Mouse (Mus musculus) C2C12 (cell line): Measurements from ENCODE around the gene Clstn1.

Source experiments
- CEBPB ChIP-seq: IDR thresholded peaks from one replicate; pipeline ENCODE4 v1.6.1; 2011; ENCODE audit warnings: low read depth, mild to moderate bottlenecking, control low read depth, moderate library complexity
- CTCF ChIP-seq: IDR thresholded peaks from one replicate; pipeline ENCODE4 v1.5.1; 2011; ENCODE audit not compliant: control insufficient read depth, insufficient read depth, insufficient read length
- FOSL1 ChIP-seq: IDR thresholded peaks from one replicate; pipeline ENCODE4 v1.8.0; 2011; ENCODE audit warnings: mild to moderate bottlenecking, low read length; ENCODE audit not compliant: poor library complexity, insufficient read depth, severe bottlenecking
- MAX ChIP-seq: IDR thresholded peaks from one replicate; pipeline ENCODE4 v1.6.1; 2011; ENCODE audit warnings: mild to moderate bottlenecking, control low read depth

DNA sequence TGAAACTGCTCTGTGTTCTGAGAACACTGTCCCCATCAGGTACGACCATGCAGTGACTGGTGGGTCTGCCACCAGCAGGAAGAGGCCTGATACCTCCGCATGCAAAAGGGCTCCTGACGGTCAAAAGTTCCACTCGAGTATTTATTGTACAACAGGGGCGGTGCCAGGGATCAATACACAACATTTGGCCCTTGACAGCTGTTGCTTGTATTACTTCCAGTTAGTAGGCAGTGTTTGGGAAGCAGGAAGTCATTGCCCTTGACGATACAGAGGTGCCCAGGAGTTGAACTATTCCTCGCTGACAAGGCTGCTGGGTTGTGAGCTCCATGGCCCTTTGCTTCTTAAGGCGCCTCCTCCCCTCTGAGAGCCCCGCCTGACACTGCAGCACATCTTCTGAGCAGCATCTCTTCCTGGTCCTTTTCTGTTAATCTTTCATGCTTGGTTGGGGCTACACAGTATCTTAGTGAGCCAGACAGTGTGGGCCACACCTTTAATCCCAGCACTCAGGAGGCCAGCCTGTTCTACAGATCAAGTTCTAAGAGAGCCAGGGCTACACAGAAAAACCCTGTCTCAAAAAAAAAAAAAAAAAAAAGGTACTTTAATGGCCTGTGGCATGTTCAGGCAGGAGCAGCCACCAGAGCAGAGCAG lies 39.3 kb upstream of the Clstn1 start:
- TF ChIP-seq CTCF: no peak
- TF ChIP-seq MAX: no peak
- TF ChIP-seq CEBPB: no peak
- TF ChIP-seq FOSL1: no peak
